Mouse (Mus musculus): ENCODE results near the gene Gm3138.
"Not testable (repeated sequence)": the region's sequence is repeated elsewhere in the genome, so short reads cannot be mapped to it uniquely, and the experiment has no call there.

The Gm3138 gene

DNA sequence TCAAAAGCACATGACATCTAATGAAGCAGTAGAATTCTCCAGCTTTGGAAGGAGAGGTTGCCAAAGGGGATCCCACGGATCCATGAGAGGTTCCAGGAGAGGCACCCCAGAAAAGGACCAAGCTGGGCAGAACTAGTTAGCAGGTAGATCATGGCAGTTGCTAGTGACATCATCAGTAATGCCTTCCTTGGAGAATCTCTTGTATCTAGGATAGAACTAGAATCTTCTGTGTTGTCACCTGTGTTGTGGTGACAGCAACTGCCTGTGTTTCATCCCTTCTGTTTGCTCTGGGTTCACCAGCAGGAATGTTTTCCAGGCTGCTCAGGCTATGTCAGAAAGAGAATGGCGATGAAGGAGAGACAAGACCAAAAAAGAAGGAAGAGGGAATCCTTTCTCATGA is at the start of gene Gm3138:
Gm3138 (plus strand) TSS at position 301 of the 400 bp plus-strand sequence.
- DNase-seq (ENCODE audit: low read depth), result not testable (repeated sequence)

DNA sequence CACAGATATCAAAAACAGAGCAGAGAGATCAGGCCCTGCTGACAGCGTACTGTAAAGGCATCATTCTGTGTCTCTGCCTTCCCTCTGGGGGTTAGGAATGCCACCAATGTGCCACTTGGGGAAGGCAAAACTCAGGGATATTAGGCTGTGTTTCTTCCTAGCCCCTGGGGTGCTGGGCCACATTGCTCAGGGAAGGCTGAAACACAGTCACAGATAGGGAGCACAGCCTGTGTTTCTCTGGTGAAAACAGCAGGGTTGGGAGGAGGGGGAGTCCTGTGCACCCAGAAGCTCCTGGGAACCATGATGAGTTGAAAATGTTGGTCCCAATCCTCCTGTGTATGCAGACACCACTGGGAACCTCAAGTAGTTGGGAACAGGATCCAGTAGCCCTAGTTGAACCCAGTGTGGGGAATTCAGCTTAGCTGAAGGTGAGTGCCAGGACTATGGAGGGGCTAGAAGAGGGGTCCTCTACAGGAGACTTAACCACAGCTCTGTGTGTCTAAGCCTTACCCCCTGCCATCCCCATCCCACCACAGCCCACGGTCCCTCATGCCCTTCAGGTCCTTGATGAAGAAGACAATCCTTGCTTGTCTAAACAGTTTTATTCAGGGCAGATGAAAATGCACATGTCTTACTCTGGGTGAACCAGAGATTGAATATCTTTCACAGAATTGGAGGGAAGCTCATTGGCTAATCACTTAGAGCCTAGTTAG is 20.0 kb downstream of the Gm3138 start:
- DNase-seq (ENCODE audit: low read depth), result not testable (repeated sequence)

DNA sequence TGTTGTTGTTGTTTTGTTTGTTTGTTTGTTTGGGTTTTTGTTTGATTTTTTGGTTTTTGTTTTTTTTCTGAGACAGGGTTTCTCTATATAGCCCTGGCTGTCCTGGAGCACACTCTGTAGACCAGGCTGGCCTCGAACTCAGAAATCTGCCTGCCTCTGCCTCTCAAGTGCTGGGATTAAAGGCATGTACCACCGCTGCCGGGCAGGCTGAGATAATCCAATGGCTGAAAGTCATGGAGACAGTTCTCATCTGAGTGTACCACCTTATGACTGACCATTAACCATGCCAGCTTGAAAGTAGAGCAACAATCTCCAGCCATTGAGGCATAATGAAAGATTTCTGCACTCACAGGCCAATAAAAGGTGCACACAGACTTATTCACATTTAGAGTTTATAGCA is 30.4 kb downstream of the Gm3138 start:
- not testable (repeated sequence) for DNase-seq (ENCODE audit: low read depth)
